Comparison of ENCODE assay signal across 18 mouse cellular contexts in the genomic region with DNA sequence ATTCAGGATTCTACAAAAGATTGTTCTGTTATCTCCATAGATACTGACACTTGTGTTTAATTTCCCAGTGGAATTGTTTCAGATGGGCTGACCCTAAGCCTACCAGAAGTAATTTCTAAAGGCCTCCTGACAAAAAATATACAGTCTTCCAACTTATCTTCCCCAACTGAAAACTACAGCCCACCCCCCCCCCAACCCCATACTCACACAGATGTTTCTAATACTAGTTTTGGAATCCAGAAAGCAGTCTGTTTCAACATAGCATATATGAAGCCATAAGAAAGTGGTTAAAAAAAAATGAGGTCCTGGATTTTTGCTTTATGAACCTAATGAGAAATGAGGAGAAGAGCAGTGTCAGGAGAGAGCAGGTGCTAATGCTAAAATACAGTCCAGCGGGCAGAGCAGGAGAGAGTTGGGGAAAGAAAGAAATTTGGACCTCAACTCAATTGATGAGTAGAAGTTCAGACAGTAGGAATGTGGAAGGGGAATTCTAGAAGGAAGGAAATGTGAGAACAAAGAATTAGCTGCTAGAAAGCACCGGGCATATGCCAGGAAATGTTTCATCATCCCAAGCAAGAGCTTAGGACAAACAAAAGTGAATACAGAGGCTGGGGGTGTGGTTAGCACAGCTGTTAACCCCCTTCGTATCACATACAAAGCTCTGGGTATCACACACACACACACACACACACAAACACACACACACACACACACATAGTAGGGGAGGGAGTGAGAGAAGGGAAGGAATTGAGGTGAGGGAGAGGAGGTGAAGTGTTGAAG.
A peak's percentile ranks its signal among the peaks of the same experiment; 100 is the strongest.
DNase-seq lines count a peak whose midpoint lies in the region; ATAC-seq and TF ChIP-seq lines count a peak whose summit lies in the region.
"Had no signal": no experiment of that assay in that cellular context is flagged by ENCODE, and none has a peak within 500 bp of the region (broad histone marks: within the 10 kb centered on the region; RNA-seq: fewer than 3 reads in every experiment).

No protein-coding gene starts in this region.

- no peak for ATAC-seq in kidney, postnatal 0 days (replicated peaks; ENCODE audit: low FRiP score, low read depth)
- ATAC-seq: liver, postnatal 0 days had no signal

- H3K4me2 ChIP-seq in kidney, postnatal 0 days (ENCODE audit: low read length): no peak overlapping the region
- H3K4me2 ChIP-seq: heart, embryonic 15.5 days had no signal

- no peaks in the 10 kb centered on the region for H3K9me3 ChIP-seq in kidney, postnatal 0 days (replicated peaks; ENCODE audit: low read length)
- H3K9me3 ChIP-seq: heart, embryonic 15.5 days; midbrain, embryonic 10.5 days had no signal

- H3K9ac ChIP-seq in kidney, postnatal 0 days (ENCODE audit: low read depth, low read length): no peak overlapping the region
- H3K9ac ChIP-seq: heart, embryonic 15.5 days; liver, postnatal 0 days had no signal

- no peaks in the 10 kb centered on the region for H3K36me3 ChIP-seq in kidney, postnatal 0 days (ENCODE audit: insufficient read depth, low read length)
- H3K36me3 ChIP-seq: heart, embryonic 15.5 days; midbrain, embryonic 10.5 days had no signal

- H3K27ac ChIP-seq in kidney, postnatal 0 days: no peak overlapping the region
- H3K27ac ChIP-seq: heart, adult 2 months; heart, embryonic 15.5 days; midbrain, embryonic 10.5 days had no signal

- WGBS in kidney, postnatal 0 days: 47% methylated on average over 3 of the region's 3 CpGs

- no peaks in the 10 kb centered on the region for H3K4me1 ChIP-seq in kidney, postnatal 0 days (replicated peaks; ENCODE audit: insufficient read depth, low read length)
- H3K4me1 ChIP-seq: midbrain, embryonic 10.5 days had no signal

- no peaks in the 10 kb centered on the region for H3K27me3 ChIP-seq in kidney, postnatal 0 days (ENCODE audit: insufficient read depth, low read length)
- H3K27me3 ChIP-seq: heart, embryonic 15.5 days had no signal

- no peak overlapping the region for H3K4me3 ChIP-seq in kidney, postnatal 0 days (replicated peaks; ENCODE audit: low read depth, low read length)
- H3K4me3 ChIP-seq: heart, adult 2 months; heart, embryonic 15.5 days; midbrain, embryonic 10.5 days had no signal

- no peak for TF ChIP-seq CTCF in kidney, postnatal 0 days (IDR thresholded peaks at IDR 0.05; ENCODE audit: low read depth)

- DNase-seq in kidney, postnatal 0 days (ENCODE audit: low spot score): peak; percentile 24
- DNase-seq in kidney, postnatal 36 days: no peak
- DNase-seq in 3T3-L1 (ENCODE audit: low read depth, low spot score) (peak; percentile 61), adipocyte (ENCODE audit: low spot score) (peak; percentile 45)
- peak; percentile 51 for DNase-seq in lung, postnatal 10 days
- no peak for DNase-seq in left cerebral cortex, postnatal 25 days (ENCODE audit: low spot score in 2 of 2)
- no peak for DNase-seq in cerebellum, adult 11 months
- DNase-seq: adrenal gland, postnatal 10 days; cerebellum, postnatal 10 days; heart, adult 2 months; kidney, adult 18-20 months; kidney, postnatal 25 days; layer of hippocampus, adult 9-11 months; liver, postnatal 0 days; right cerebral cortex, postnatal 4 days; thymus, adult 2 months had no signal

- intact Hi-C loops in left cerebral cortex, postnatal 25 days (cut with DNase I): no loop called here

Comparison
In these comparisons a context has a peak if more than half of its experiments do, and no peak if none do; other contexts are left out.
1. DNase-seq: peak in kidney, postnatal 0 days (single experiment), 3T3-L1 (single experiment), adipocyte (single experiment) and lung, postnatal 10 days (single experiment); none in kidney, postnatal 36 days (0 of 2), left cerebral cortex, postnatal 25 days (0 of 2) and cerebellum, adult 11 months (single experiment).